Mouse (Mus musculus) adrenal gland, postnatal 4 days (tissue): ENCODE measurements at regions not wholly inside any gene's neighbourhood (a gene's known extent, or its start where the extent isn't known, plus 50 kb on each side); places are given as distances from the start of the nearest gene placed in this dataset.
A peak's percentile ranks its signal among the peaks of the same experiment; 100 is the strongest.

Source experiments
- DNase-seq, 2 experiments: peaks; one replicate each; pipeline ENCODE4 v3.0.0; 2021 to 2022; ENCODE audit warnings: low spot score in 2 of 2, mixed read lengths in 2 of 2

DNA sequence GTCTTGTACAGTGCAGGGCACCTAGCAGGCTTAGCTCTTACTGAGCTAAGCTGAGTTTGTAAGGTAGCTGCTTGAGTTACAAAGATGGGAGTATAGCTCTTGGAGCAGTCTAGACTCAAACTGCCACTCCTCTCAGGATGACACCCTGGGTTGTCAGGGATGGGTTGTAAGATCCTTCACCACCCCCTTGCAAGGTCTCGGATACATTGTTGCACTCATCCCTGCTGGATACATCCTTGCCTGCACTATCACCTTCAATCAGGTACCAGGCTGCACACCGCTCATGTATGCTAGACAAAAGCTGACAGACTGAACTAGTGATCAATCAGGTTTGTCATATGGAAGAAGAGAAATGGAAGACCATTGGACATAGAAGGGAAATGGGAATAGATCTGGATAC lies 390.4 kb upstream of the Trpc7 start:
- no peak for DNase-seq

DNA sequence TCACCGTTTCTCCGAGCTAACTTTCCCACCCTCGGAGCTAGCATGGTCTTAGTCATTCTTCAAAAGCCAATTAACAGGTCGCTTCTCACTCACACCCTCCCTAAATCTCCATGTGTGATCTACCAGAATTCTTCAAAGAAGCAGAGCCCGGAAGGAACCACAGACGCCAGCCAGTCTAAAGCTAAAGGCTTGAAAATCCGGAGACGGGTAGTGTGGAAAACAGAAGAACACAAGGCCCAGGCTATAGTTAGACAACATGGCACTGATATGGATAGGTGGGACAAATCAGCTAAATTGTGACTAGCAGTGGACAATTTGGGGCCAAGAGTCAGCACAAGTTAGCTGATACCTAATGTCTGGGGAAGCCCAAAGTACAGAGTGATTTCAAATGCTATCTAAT lies 387.0 kb upstream of the Trpc7 start:
- no peak for DNase-seq

DNA sequence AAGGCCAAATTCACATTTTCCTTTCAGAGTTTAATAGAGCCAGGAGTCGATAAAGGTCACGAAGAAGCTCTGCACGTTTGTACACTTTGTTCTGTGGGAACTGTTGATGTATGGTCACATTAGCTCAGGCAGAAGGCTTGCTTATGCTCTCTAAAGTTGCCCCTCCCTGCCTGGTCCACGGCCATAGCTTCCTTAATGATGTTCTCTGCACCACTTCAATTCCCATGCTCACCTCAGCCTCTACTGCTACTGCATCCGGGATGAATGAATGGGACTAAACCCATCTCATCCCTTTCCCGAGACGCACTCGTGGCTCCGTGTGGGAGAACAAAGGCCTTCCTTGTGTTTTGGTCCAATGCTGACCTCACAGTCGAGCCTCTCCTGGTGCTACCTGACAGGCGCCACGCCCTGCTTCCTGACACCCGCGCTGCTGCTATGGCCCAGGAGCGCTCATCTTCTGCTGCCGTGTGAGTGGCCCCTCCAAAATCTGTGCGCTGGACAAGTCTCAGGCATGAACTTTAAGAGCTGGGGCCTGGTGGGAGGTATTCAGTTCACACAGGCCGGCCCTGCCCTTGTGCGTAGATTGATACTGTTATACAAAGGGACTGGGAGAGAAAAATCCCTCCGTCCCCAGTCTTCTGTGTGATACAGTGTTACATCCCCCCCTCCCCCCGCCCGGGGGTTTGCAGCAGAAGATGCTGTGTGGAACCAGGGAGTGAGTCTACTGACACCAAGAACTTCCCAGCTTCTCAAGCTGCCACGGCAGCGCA lies 386.3 kb upstream of the Trpc7 start:
- DNase-seq = no peak

DNA sequence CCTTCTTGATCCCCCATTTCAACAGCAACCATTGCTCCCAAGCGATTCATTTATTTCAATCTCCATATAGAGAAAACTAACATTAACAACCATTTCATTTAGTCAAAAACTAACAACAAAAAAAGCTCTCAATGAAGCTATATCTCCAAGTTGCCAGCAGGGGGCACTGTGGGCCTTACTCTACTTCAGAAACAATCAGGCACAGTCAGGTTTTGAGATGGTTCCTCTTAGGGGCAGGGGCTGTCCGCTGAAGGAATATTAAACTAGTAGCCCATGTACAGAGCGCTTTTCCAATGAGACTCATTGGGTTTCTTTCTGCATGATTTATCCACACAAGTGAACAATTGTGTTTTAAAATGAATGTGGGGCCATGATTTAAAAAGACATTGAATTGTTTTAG lies 385.7 kb upstream of the Trpc7 start:
- no peak for DNase-seq

DNA sequence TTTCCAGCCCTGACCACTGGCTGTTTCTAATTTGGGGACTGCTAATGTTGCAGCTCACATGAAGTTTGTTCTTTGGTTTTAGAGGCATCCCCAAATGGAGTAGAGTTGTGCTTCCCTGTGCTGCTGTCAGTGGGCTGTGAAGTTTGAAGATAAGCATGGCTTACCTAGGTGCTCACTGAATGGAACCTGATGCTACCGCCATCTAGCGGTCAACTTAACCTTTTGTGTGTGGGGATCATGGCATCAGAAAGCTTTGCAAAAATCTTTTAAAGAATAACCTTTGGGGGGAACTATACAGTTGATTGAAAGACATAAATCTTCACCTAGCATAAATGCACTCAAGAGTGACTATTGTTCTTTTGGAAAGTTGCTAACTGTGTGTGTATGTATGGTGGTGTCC lies 382.8 kb upstream of the Trpc7 start:
- no peak for DNase-seq

DNA sequence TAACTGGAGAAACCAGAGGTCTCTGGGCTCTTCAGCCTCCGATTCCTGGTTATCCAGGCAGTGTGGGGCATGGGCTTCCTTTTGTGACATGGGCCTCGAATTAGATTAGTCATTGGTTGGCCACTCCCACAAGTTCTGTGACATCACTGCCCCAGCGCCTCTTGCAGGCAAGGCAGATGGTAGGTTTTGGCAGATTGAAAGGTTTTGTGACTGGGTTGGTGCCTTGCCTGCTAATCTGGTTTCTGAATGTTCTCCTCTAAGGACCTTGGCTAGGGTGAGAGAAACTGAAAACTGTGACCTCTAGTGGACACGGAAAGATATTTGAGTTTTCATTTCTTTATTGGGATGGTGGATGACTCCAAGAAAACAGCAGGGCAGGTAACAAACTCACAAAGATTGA lies 381.3 kb upstream of the Trpc7 start:
- no peak for DNase-seq

DNA sequence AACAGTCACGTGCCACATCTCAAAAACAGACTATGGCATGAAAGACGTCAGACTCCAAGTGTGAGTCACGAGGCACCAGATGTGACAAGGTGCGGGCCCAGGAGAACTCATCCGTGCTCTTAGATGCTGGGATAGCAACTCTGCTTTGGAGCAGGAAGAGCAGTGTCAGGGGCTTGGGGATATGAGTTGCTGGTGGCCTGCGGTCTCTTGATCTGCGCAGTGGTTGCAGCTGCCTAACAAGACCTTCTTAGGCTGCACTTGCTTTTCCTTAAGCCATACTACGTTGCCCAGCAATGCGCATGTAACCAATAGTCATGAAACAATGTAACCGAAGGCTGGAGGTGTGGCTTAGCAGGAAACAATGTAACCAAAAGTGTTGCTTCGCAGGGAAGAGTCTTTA lies 380.1 kb upstream of the Trpc7 start:
- DNase-seq = no peak

DNA sequence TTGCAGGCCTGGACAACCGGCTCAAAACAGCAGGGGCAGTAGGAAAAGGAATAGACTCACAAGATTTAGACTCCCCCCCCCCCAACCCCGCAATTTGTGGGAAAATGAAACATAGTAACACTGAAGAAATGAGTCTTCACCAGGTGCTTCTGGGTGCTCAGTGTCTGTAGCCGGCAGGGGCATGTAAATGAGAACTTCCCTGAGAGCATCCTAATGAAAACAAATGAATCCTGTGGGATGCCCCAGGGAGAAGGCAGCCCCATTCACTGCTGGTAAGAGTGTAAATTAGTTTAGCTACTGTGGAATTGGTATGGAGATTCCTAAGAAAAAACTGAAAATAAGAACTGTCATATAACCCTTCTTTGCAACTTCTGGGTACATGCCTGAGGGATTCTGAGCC lies 377.8 kb upstream of the Trpc7 start:
- DNase-seq = no peak

DNA sequence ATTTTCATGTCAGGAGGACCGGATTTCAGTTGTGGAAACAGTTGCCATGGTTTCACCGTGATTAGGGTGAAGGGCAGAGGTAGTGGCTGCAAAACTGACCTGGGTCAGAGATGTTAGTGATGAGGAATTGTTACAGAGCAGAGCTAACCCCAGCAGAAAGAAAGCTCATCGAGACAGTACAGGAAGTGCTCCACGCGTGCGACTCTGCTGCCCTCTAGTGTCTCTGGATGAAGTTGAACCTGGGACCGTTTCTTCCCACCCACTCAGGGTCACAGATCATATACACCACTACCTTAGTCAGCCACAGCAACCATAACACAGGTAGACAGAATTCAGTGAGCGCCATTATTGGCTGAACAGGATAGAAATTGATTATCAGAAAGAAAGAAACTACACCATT lies 373.8 kb upstream of the Trpc7 start:
- DNase-seq = no peak

DNA sequence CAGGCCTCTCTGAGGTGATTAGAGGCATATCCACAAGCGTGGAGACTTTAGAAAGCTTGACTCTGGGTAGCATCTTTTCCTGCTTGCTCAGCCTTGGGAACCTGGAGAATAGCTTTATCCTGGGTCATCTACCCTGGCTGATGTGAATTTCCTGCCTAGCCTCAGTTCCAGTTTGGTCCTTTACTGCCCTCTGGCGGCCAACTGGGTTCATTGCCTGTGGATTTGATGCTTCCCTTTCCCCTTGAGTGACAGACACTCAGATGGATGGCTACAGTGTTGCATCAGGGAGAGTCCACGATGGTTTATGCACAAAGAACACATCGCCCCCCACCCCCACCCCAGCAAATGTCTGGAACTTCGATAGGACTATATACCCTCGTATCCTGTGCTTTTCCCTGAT lies 364.1 kb upstream of the Trpc7 start:
- DNase-seq = peak; percentile 62 to 66

DNA sequence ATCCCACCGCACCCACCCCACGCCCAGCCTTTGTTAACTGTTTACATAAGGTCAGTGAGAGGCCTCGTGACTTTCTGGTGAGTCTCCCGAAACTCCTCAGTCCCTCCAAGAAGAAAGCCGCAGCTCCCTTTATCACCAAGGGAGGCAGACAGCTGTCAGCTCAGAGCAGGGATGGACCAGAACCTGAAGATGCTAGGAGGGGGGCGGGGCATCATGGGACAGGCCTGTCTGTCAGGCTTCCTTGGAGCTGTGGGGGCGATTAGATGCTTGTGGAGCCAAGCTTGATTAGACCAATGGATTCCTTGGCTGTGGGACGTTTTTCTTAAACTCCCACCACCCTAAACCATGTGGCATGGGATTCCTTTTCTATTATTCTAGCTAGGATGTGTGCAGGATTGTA lies 363.7 kb upstream of the Trpc7 start:
- no peak for DNase-seq

DNA sequence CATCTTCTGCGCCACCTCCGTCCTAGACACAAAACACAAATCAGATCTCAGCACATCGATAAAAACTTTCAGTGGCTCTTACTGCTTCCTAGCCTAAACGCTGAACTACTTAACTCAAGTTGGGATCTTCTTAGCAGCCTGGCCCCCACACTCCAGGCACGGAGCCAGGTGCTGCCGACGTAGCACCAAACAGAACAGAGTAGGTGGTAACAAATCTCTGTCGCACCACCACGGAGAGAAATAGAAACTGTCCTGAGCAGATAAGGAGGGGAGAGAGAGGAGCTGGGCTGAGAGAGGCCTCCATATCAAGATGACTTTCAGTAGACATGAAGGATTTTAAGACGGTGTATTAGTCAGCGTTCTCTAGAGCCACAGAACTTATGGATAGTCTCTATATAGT lies 360.1 kb upstream of the Trpc7 start:
- no peak for DNase-seq

DNA sequence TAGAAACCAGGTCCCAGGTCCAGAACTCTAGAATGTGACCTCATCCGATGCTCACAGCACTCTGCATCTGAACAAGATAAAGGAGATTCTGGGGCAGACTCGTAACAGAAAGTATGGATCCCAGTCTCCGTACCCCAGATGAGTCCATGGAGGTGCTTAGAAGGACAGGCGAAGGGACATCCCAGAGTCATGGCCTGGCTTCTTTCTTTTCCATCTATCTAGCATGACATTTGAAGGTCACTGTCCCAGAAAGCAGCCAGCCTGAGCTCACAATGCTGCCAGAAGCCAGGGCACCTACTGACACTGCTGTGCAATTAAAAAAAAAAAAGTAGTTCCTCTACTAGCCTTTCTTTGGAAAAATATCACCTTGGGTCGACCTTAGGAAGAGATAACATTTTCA lies 354.1 kb upstream of the Trpc7 start:
- no peak for DNase-seq

DNA sequence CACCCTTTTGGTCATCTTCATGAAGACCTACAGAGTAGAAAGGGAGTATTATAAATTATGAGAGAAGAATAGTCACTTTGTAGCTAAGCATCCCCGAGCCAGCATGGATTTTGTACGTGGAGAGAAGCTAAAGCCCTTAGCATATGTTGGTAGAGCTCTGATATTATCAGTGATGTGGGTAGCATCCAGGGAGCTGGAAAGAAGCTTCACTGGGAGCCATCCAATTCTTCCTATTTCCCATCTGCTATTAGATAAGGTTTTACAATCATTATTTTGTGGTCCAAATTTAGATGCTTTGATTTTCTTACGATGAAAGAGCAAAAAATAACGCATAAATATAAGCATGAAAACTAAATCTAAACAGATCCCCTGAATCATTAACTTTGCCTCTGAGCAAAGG lies 353.6 kb upstream of the Trpc7 start:
- no peak for DNase-seq

DNA sequence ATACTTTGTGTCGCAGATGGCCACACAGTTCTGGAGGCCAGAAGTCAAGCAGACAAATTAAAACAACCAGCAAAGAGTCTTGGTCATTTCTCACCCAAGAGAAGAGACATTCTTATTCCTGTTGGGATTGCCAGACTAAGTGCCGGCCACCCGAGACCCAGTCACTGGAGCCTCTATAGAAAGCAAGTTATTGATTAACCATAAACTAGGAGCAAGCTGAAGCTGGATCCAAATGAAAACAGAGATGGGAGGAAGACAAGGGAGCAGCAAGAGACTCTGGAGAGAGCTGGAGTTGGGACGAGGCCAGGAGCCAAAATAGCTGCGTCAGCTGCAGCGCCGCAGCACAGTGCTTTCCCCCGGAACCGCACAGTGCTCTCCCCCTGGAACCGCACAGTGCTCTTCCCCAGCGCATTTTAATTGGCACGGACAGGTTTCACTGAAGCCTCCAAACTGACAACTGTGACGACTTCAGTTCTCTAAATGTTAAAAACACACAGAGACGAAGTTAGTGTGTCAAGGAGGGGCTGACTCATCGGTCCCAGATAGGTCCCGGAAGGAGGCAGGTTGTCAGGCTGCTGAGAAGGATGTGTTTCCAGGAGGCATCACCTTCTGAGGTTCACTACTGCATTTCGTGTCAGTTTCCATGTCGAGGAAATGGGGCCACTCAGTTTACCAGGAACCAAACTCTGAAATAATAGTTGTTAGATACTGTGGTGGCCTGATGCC lies 350.6 kb upstream of the Trpc7 start:
- no peak for DNase-seq

DNA sequence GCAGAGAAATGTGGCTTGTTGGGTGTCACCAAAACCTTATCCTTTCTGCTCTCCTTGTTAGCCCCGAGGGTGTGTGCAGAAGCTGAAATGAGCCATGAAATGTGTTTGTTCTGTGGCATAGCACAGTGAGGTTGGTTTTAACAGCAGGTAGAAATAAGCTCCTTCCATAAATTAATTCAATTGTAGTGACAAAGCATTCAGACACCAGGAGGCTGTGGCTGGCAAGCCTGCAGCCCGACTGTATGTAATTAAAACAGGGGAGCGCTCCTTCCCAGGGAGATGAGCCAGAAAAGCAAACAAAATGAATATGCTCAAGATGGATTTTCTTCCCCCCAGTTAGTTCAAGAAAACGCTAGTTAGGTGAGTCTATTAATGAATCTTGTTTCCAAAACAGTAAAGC lies 341.1 kb upstream of the Trpc7 start:
- no peak for DNase-seq

DNA sequence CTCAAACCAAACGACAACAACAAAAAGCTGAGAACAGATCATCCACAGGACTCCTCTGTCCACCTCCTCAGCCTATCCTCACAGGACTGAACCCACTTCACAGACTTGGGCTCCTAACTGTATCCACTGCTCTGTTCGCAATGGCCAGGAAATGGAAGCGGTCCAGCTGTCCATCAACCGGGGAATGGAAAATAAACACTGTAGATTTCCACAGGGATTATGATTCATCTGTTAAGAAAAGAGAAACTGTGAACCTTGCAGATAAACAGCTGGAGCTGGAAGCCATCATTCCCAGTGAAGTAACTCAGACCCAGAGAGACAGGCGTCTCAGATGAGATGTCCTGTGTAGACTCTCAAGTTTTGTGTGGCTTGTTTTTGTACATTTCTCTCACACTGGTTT lies 340.4 kb upstream of the Trpc7 start:
- no peak for DNase-seq

DNA sequence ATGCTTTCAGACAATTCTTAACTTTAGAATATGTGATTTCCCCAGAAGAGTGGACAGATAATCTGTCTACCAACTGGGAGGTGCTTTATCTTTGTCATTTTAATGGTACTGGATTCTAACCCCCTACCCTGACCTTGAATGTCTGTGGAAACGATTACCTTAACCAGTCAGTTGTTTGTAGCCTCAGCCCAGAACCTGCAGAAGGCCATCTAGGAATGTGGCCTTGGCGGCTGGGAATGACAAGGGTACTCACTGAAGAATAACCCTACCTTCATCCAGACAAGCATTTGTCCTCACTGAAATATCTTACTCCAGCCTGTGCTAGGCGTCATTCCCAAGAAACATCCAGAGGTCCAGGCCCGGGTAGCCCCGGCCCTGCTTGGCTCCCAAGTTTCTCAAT lies 337.1 kb upstream of the Trpc7 start:
- no peak for DNase-seq

DNA sequence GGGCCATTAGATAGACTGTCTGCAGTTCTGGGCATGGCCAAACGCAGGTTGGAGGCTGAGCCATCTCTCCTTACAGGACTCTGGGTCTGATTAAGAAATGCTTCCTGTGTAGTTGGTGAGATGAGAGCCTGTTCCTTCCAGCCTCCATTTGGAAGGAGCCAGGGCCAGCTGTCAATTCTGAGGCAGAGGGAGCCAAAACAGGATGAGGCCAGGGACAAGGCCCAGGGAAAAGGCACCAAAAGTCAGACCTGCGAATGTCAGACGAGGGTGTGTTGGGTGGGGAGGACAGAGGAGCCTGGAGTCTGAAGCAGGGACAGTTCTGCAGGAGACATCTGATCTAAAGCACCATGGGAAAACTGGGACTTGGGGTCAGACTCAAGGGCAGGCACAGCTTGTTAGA lies 335.9 kb upstream of the Trpc7 start:
- no peak for DNase-seq

DNA sequence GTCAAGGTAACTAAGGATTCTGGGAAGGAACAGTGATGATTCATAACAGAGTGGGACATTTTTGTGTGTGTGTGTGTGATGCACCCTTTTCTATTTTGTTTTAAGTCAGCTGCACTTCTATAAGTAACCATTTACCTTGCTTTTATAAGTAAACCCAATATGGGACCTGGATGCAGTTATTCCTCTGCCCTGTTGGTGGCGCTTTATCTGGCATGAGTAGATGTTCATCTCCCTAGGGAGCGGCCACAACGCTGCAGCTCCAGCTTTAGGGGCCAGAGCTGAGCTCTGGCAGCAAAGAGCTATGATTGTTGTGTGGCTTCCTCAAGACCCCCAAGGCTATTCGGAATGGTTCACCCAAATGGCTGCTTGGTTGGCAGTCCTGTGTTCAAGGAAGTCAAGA lies 334.5 kb upstream of the Trpc7 start:
- DNase-seq = no peak

DNA sequence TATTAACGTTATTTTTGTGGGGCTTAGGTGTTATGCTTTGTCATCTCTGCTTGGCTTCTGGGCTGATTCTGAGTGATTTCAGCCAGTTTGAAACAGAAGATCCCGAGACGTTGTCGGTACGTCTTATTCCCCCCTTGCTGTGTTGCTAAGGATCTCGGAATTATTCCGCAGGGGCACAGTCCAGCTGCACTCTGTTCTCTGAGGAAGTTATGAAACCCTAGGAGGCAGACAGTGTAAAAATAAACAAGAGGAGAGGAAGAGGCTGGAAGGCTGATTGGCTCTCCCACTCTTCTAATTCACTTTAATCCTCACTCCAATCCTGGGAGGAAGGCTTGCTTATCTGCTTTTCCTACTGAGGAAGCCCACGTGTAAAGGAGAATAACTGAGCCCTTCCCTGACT lies 325.3 kb upstream of the Trpc7 start:
- no peak for DNase-seq

DNA sequence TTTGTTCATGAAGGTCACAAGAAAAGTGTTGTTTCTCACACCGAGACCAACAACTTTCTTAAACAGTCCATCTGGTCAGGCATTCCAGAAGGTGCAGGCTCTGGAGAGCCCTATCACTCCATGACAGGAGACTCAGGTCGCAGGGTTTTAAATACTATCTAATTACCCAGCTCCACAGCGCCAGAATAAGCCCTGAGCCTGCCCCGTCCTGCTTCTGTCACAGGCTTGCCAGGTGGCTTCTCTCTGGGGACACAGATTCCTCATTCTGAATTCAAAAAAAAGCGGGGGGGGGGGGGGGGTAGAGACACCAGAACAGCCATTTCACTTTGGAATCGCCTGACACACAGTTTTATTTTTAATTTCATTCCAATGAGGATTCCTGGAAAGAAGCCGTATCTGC lies 320.4 kb upstream of the Trpc7 start:
- DNase-seq = no peak

DNA sequence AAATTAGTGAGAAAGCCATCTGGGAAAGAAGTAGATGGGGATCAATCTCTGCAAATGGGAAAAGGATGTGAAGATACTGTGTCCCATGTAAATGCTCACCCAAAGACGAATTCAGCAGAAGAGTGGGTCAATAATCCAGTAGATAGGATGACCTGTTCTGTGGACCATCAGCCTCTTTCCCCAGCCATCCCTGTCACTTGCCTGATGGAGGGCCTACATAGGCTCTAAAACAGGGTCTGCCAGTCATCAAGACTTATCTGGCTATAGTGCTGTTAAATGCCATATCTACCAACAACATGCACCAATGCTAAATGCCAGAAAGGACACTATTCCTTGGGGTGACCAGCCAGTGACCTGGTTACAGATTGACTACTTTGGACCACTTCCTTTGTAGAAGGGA lies 316.5 kb upstream of the Trpc7 start:
- DNase-seq = no peak
